Mouse (Mus musculus) splenic B cell, adult 2 months (primary cell): Measurements from ENCODE around the gene Ankrd27.

Experiments used
- DNase-seq: peaks from one replicate; pipeline ENCODE4 v3.0.0-alpha.2; 2011; ENCODE audit warnings: low read depth, low spot score
- H3K27me3 ChIP-seq: 2 replicates; pipeline ENCODE4 v1.6.1; 2012; ENCODE audit warnings: mild to moderate bottlenecking, low read length, moderate library complexity, mixed read lengths; ENCODE audit not compliant: control insufficient read depth, poor library complexity, insufficient read depth, severe bottlenecking
- H3K36me3 ChIP-seq: 2 replicates; pipeline ENCODE4 v1.6.1; 2012; ENCODE audit warnings: mild to moderate bottlenecking, low read length, moderate library complexity, mixed read lengths; ENCODE audit not compliant: control insufficient read depth, poor library complexity, insufficient read depth, severe bottlenecking

Ankrd27 gene

GRCm38 (mm10) chr7:35590731-35591191 is 4.7 kb downstream of the Ankrd27 start:
- no peak for DNase-seq
- peaks cover 4% of the 10 kb centered on the region; the same call in 1 of the 2 replicates for H3K36me3 ChIP-seq
- H3K27me3 ChIP-seq = no peaks in the 10 kb centered on the region

- peaks cover 6% of the 10 kb centered on the region; the same call in 1 of the 2 replicates for H3K36me3 ChIP-seq
- no peaks in the 10 kb centered on the region for H3K27me3 ChIP-seq
- no peak for DNase-seq
Observed at GRCm38 (mm10) chr7:35594311-35594710, 8.3 kb downstream of the Ankrd27 start.

GRCm38 (mm10) chr7:35599492-35599891 is 13.4 kb downstream of the Ankrd27 start:
- H3K36me3 ChIP-seq = peaks cover 7% of the 10 kb centered on the region; the same call in 1 of the 2 replicates
- no peaks in the 10 kb centered on the region for H3K27me3 ChIP-seq
- DNase-seq = no peak

DNA sequence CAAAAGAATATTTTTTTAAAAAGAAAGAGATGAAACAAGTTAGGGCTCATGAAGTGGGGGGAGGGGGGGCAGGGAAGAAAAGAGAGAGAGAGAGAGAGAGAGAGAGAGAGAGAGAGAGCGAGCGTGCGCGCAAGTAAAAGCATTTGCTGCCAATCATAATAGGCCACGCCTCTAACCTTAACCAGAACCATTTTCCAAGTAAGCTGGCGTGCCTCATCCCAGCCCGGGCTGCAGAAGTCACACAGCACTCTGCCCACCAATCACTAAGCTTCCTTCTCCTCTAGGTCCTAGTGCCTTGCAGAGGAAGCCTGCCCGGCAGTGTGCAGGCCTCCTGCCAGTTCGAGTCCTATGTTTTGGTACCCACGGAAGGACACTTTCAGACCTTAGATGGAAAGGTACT is 14.0 kb downstream of the Ankrd27 start:
- DNase-seq = no peak
- H3K36me3 ChIP-seq = peaks cover 5% of the 10 kb centered on the region; the same call in 1 of the 2 replicates

GRCm38 (mm10) chr7:35601106-35601505 is 15.1 kb downstream of the Ankrd27 start:
- no peak for DNase-seq
- no peaks in the 10 kb centered on the region for H3K27me3 ChIP-seq
- H3K36me3 ChIP-seq = peaks cover 2% of the 10 kb centered on the region; the same call in 1 of the 2 replicates

More for the DNA sequence above, 14.0 kb downstream of the Ankrd27 start:
- H3K27me3 ChIP-seq = no peaks in the 10 kb centered on the region

- no peaks in the 10 kb centered on the region for H3K27me3 ChIP-seq
- peaks cover 2% of the 10 kb centered on the region; the same call in 1 of the 2 replicates for H3K36me3 ChIP-seq
- DNase-seq = no peak
Observed at GRCm38 (mm10) chr7:35602766-35603165, 16.7 kb downstream of the Ankrd27 start.

DNA sequence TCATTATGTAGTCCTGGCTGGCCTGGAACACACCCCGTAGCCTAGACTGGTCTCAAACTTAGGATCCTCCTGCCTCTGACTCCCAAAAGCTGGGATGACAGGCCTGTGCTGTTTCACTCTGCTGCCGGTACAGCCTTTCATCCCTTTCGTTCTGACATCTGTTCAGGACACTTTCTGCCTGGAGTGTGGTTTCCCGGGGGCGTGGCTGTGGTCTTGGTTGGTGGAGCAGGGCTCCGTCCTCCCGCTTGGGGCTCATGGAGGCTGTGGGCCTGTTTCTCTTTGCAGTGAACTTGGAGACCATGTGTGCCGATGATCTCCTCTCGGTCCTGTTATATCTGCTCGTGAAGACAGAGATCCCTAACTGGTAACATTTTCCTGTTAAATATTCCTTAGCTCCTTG is 20.8 kb downstream of the Ankrd27 start:
- no peaks in the 10 kb centered on the region for H3K27me3 ChIP-seq
- no peak for DNase-seq
- peaks cover 6% of the 10 kb centered on the region; the same call in 1 of the 2 replicates for H3K36me3 ChIP-seq

GRCm38 (mm10) chr7:35609245-35609644 is 23.2 kb downstream of the Ankrd27 start:
- Histone ChIP-seq H3K36me3 (peaks cover 5% of the 10 kb centered on the region; the same call in 1 of the 2 replicates), H3K27me3 (no peaks in the 10 kb centered on the region)
- no peak for DNase-seq

GRCm38 (mm10) chr7:35617513-35617912 is 31.5 kb downstream of the Ankrd27 start:
- H3K27me3 ChIP-seq = no peaks in the 10 kb centered on the region
- no peak for DNase-seq
- H3K36me3 ChIP-seq = no peaks in the 10 kb centered on the region

DNA sequence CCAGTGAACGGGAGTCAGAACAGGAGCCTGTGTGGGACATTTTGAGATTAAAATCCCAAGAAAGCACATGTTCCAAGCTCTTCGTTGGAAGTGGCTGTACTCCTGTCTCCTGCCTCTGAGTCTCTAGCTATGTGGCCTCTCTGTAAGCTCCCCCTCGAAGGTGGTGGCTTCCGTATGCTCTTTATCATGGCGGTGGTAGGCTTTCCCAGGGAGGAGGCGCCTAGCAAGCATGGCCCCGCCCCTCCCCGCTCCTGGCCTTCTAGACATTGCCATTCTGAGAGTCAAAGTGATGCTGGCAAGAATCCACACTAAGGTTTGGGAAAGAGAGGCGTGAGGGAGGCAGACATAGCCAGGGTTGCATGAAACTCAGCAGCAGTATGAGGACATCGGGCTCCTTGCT is 36.6 kb downstream of the Ankrd27 start:
- Histone ChIP-seq H3K27me3 (no peaks in the 10 kb centered on the region), H3K36me3 (peaks cover 7% of the 10 kb centered on the region; the same call in 1 of the 2 replicates)
- DNase-seq = no peak

DNA sequence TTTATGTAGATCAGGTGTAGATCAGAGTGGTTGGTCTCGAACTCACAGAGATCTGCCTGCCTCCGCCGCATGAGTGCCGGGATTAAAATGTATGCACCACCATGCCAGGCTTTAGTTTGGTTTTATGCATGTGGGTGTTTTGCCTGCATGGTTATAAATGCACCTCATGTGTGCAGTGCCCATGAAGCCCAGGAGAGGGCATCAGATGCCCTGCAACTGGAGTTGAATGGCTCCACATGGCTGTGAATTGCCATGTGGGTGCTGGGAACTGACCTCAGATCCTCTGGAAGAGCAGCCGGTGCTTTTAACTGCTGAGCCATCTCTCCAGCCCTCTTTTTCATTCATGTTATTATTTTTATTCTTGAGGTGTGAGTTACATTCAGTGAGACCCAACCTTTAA is 40.0 kb downstream of the Ankrd27 start:
- no peak for DNase-seq
- H3K36me3 ChIP-seq = peaks cover 10% of the 10 kb centered on the region
- no peaks in the 10 kb centered on the region for H3K27me3 ChIP-seq

DNA sequence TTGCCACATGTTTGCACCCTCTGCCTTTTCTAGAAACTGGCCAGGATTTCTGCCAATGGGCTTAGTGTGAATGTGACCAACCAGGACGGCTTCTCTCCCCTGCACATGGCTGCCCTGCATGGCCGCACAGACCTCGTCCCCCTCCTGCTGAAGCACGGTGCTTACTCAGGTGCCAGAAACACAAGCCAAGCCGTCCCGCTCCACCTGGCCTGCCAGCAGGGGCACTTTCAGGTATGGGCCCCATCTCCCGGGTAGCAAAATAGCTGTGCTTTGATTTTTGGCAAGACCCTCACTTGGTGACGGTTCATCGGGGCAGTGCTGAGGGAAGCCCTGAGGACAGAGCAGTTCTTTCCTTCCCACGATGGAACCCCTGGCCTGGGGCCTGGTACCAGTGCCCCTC is 41.3 kb downstream of the Ankrd27 start:
- Histone ChIP-seq H3K27me3 (no peaks in the 10 kb centered on the region), H3K36me3 (peaks cover 10% of the 10 kb centered on the region)
- DNase-seq = no peak

- DNase-seq = peak; percentile 65
- no peaks in the 10 kb centered on the region for H3K27me3 ChIP-seq
- peaks cover 10% of the 10 kb centered on the region for H3K36me3 ChIP-seq
Observed at GRCm38 (mm10) chr7:35628496-35628895, 42.5 kb downstream of the Ankrd27 start.

GRCm38 (mm10) chr7:35636229-35636628 is 50.2 kb downstream of the Ankrd27 start:
- peak; percentile 53 for DNase-seq
- Histone ChIP-seq H3K36me3 (peaks cover 20% of the 10 kb centered on the region), H3K27me3 (no peaks in the 10 kb centered on the region)

DNA sequence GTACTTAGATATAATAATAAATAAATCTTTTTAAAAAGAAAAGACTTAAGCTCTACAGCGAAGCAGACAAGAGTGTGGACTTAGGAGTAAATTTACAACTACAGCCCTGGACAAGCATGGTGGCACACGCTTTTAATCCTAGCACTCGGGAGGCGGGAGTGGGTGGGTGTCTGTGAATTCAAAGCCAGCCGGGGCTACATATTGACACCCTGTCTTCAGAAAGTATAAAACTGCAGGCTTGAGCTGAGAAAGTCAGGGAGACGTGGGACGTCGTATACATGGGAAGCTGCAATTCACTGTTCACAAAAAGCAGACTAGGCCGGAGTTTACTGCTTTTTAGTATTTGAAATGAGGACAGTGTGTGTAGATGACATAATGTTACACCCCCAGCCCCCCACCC is 50.8 kb downstream of the Ankrd27 start:
- Histone ChIP-seq H3K36me3 (peaks cover 22% of the 10 kb centered on the region), H3K27me3 (no peaks in the 10 kb centered on the region)
- no peak for DNase-seq

DNA sequence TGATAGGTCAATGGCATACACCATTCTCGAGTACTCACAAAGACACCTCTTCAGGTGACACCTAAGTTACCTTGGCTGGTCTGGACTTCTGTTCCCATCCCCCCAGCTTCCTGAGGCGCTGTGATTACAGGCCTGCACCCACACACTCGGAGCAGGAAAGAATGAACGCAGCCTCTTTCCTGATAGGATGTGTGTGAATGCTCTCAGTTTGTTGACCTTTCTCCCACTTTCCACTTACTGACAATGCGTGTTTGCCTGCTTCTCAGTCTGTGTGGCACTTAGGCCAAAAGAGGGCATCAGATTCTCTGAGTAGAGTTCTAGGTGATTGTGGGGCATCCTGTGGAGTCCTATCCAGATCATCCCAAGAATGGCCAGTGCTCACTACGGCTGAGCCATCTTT is 54.0 kb downstream of the Ankrd27 start:
- peaks cover 35% of the 10 kb centered on the region for H3K36me3 ChIP-seq
- no peaks in the 10 kb centered on the region for H3K27me3 ChIP-seq
- no peak for DNase-seq
